Mouse (Mus musculus): Measurements from ENCODE around the gene Tufm. TPM values are rescaled to one million over a fixed set of nuclear protein-coding genes. Genes with fewer than 3 reads are reported as not detected.

Gene Tufm
- polyA plus RNA-seq, 1 experiment from 2014 or later: 77.5 TPM

- no peak overlapping the region for H3K27ac ChIP-seq (replicated peaks)
- ATAC-seq (ENCODE audit: low FRiP score, low TSS enrichment) (no peak), DNase-seq (ENCODE audit: low spot score) (peak; percentile 14)
- no peak for TF ChIP-seq CTCF (IDR thresholded peaks at IDR 0.05; ENCODE audit: low read depth)
- no peak for TF ChIP-seq EP300 (optimal IDR thresholded peaks at IDR 0.05)
- H3K9me3 ChIP-seq (ENCODE audit: control insufficient read depth, low read length): no peaks in the 10 kb centered on the region
- 44% methylated on average over 2 of the region's 2 CpGs for WGBS
- H3K4me3 ChIP-seq (ENCODE audit: low read depth, low read length): no peak overlapping the region
- no peaks in the 10 kb centered on the region for H3K27me3 ChIP-seq (ENCODE audit: control insufficient read depth, insufficient read depth, low read length)
- no peaks in the 10 kb centered on the region for H3K4me1 ChIP-seq (replicated peaks; ENCODE audit: control insufficient read depth, insufficient read depth)
- H3K36me3 ChIP-seq (ENCODE audit: control insufficient read depth, insufficient read depth, low read length): peaks cover 11% of the 10 kb centered on the region
- no peak overlapping the region for H3K9ac ChIP-seq (ENCODE audit: low read length)
- H3K4me2 ChIP-seq (replicated peaks; ENCODE audit: low read depth): no peak overlapping the region
Observed at GRCm38 (mm10) chr7:126504913-126505312, 17.8 kb downstream of the Tufm start.

GRCm38 (mm10) chr7:126507126-126507778, 20.1 kb downstream of the Tufm start:
- Histone ChIP-seq H3K9me3 (ENCODE audit: control insufficient read depth, low read length) (no peaks in the 10 kb centered on the region), H3K4me3 (ENCODE audit: low read depth, low read length) (no peak overlapping the region), H3K4me1 (replicated peaks; ENCODE audit: control insufficient read depth, insufficient read depth) (no peaks in the 10 kb centered on the region), H3K27ac (replicated peaks) (no peak overlapping the region), H3K36me3 (ENCODE audit: control insufficient read depth, insufficient read depth, low read length) (no peaks in the 10 kb centered on the region), H3K27me3 (ENCODE audit: control insufficient read depth, insufficient read depth, low read length) (no peaks in the 10 kb centered on the region), H3K9ac (ENCODE audit: low read length) (no peak overlapping the region), H3K4me2 (replicated peaks; ENCODE audit: low read depth) (no peak overlapping the region)
- no peak for DNase-seq (ENCODE audit: low spot score)
- WGBS: 65% methylated on average over 8 of the region's 8 CpGs
- TF ChIP-seq CTCF (IDR thresholded peaks at IDR 0.05; ENCODE audit: low read depth) (no peak), EP300 (optimal IDR thresholded peaks at IDR 0.05) (no peak)
- no peak for ATAC-seq (ENCODE audit: low FRiP score, low TSS enrichment)

- TF ChIP-seq EP300 (optimal IDR thresholded peaks at IDR 0.05) (no peak), CTCF (IDR thresholded peaks at IDR 0.05; ENCODE audit: low read depth) (no peak)
- Histone ChIP-seq H3K9me3 (ENCODE audit: control insufficient read depth, low read length) (no peaks in the 10 kb centered on the region), H3K27ac (replicated peaks) (no peak overlapping the region), H3K4me2 (replicated peaks; ENCODE audit: low read depth) (no peak overlapping the region), H3K4me3 (ENCODE audit: low read depth, low read length) (no peak overlapping the region), H3K4me1 (replicated peaks; ENCODE audit: control insufficient read depth, insufficient read depth) (no peaks in the 10 kb centered on the region), H3K36me3 (ENCODE audit: control insufficient read depth, insufficient read depth, low read length) (no peaks in the 10 kb centered on the region), H3K9ac (ENCODE audit: low read length) (no peak overlapping the region), H3K27me3 (ENCODE audit: control insufficient read depth, insufficient read depth, low read length) (no peaks in the 10 kb centered on the region)
- ATAC-seq (ENCODE audit: low FRiP score, low TSS enrichment) (peak; percentile 69), DNase-seq (ENCODE audit: low spot score) (peak; percentile 24)
- WGBS: 71% methylated on average over 3 of the region's 3 CpGs
Observed at GRCm38 (mm10) chr7:126511287-126511686, 24.1 kb downstream of the Tufm start.

- Histone ChIP-seq H3K4me1 (replicated peaks; ENCODE audit: control insufficient read depth, insufficient read depth) (no peaks in the 10 kb centered on the region), H3K4me2 (replicated peaks; ENCODE audit: low read depth) (no peak overlapping the region), H3K27ac (replicated peaks) (no peak overlapping the region), H3K9me3 (ENCODE audit: control insufficient read depth, low read length) (no peaks in the 10 kb centered on the region), H3K9ac (ENCODE audit: low read length) (no peak overlapping the region), H3K27me3 (ENCODE audit: control insufficient read depth, insufficient read depth, low read length) (no peaks in the 10 kb centered on the region), H3K4me3 (ENCODE audit: low read depth, low read length) (no peak overlapping the region), H3K36me3 (ENCODE audit: control insufficient read depth, insufficient read depth, low read length) (no peaks in the 10 kb centered on the region)
- DNase-seq (ENCODE audit: low spot score): peak; percentile 20
- TF ChIP-seq CTCF (IDR thresholded peaks at IDR 0.05; ENCODE audit: low read depth) (no peak), EP300 (optimal IDR thresholded peaks at IDR 0.05) (no peak)
- WGBS: 88% methylated on average over 5 of the region's 5 CpGs
- peak; percentile 91 for ATAC-seq (ENCODE audit: low FRiP score, low TSS enrichment)
Observed at GRCm38 (mm10) chr7:126518261-126518941, 31.2 kb downstream of the Tufm start.

GRCm38 (mm10) chr7:126519513-126519912, 32.4 kb downstream of the Tufm start:
- 48% methylated on average over 2 of the region's 2 CpGs for WGBS
- H3K4me3 ChIP-seq (ENCODE audit: low read depth, low read length): no peak overlapping the region
- peak overlapping the region; percentile 23; the same call in 1 of the 2 replicates for H3K9ac ChIP-seq (ENCODE audit: low read length)
- H3K9me3 ChIP-seq (ENCODE audit: control insufficient read depth, low read length): no peaks in the 10 kb centered on the region
- no peaks in the 10 kb centered on the region for H3K27me3 ChIP-seq (ENCODE audit: control insufficient read depth, insufficient read depth, low read length)
- no peaks in the 10 kb centered on the region for H3K4me1 ChIP-seq (replicated peaks; ENCODE audit: control insufficient read depth, insufficient read depth)
- H3K4me2 ChIP-seq (replicated peaks; ENCODE audit: low read depth): no peak overlapping the region
- ATAC-seq (ENCODE audit: low FRiP score, low TSS enrichment) (peak; percentile 63), DNase-seq (ENCODE audit: low spot score) (peak; percentile 30)
- H3K27ac ChIP-seq (replicated peaks): peak overlapping the region; percentile 45; the same call in 1 of the 2 replicates
- H3K36me3 ChIP-seq (ENCODE audit: control insufficient read depth, insufficient read depth, low read length): no peaks in the 10 kb centered on the region
- TF ChIP-seq CTCF (IDR thresholded peaks at IDR 0.05; ENCODE audit: low read depth): peak; percentile 44
- no peak for TF ChIP-seq EP300 (optimal IDR thresholded peaks at IDR 0.05)

- Histone ChIP-seq H3K9ac (ENCODE audit: low read length) (no peak overlapping the region), H3K4me2 (replicated peaks; ENCODE audit: low read depth) (no peak overlapping the region), H3K4me3 (ENCODE audit: low read depth, low read length) (no peak overlapping the region), H3K36me3 (ENCODE audit: control insufficient read depth, insufficient read depth, low read length) (no peaks in the 10 kb centered on the region), H3K4me1 (replicated peaks; ENCODE audit: control insufficient read depth, insufficient read depth) (no peaks in the 10 kb centered on the region), H3K9me3 (ENCODE audit: control insufficient read depth, low read length) (no peaks in the 10 kb centered on the region), H3K27ac (replicated peaks) (no peak overlapping the region), H3K27me3 (ENCODE audit: control insufficient read depth, insufficient read depth, low read length) (no peaks in the 10 kb centered on the region)
- DNase-seq (ENCODE audit: low spot score) (no peak), ATAC-seq (ENCODE audit: low FRiP score, low TSS enrichment) (no peak)
- WGBS: 82% methylated on average over 3 of the region's 3 CpGs
- TF ChIP-seq CTCF (IDR thresholded peaks at IDR 0.05; ENCODE audit: low read depth) (no peak), EP300 (optimal IDR thresholded peaks at IDR 0.05) (no peak)
Observed at GRCm38 (mm10) chr7:126523316-126523715, 36.2 kb downstream of the Tufm start.

All from stomach, postnatal 0 days (tissue).